7 mouse cellular contexts compared by ENCODE assay signal in the genomic region with DNA sequence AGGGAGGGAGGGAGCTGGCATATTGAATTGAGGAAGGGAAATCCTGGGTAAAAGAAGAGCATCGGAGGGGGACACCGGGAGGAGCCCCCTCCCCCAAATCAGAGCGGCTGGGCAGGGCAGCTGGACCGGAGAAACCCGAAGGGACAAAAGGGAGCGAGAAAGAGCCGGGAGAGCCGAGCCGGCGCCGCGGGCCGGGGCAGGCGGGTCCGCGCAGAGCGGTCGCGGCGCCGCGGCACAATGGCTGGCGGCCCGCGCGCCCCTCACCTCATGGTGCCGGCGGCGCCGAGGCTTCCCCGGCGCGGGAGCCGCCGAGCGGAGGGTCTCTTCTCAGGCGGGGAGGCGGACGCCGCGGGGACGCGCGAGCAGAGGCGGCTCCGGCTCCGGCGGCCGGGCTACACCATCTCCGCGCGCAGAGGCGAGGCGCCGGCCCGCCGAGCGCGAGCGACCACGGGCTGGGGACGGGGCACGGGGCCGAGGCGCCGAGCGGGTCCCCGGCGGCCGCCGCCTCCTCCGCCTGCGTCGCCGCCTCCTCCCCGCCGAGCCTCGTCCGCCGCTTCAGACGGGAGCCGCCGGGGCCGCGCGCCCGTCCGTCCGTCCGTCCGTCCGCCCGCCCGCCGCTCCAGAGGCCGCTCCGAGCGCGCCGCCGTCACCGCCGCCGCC. TPM values are rescaled to one million over a fixed set of nuclear protein-coding genes. Genes with fewer than 3 reads are reported as not detected.
DNase-seq lines count a peak whose midpoint lies in the region; ATAC-seq and TF ChIP-seq lines count a peak whose summit lies in the region.

No protein-coding gene starts in this region.

- no peak overlapping the region for H3K27ac ChIP-seq in bone marrow macrophage, adult 2 months (ENCODE audit: insufficient read depth, low read depth, low read length)
- peak overlapping the region; percentile 39; the same call in 1 of the 2 replicates for H3K27ac ChIP-seq in embryonic fibroblast, embryonic 13.5 days (ENCODE audit: insufficient read depth, low read length)
- H3K27ac ChIP-seq in hindbrain, postnatal 0 days = peak overlapping the region; percentile 97
- H3K27ac ChIP-seq in midbrain, embryonic 10.5 days (replicated peaks) = peak overlapping the region; percentile 99

- peak; percentile 22 to 26 for DNase-seq in layer of hippocampus, postnatal 36 days
- no peak for DNase-seq in layer of hippocampus, adult 9-11 months
- DNase-seq in hindbrain, postnatal 0 days (ENCODE audit: low spot score) = peak; percentile 68
- DNase-seq in midbrain, embryonic 10.5 days (ENCODE audit: low spot score) = peak; percentile 72
- DNase-seq in thymus, postnatal 0 days (ENCODE audit: low spot score) = peak; percentile 24

- H3K27me3 ChIP-seq in hindbrain, postnatal 0 days (ENCODE audit: insufficient read depth, low read length) = no peaks in the 10 kb centered on the region
- peaks cover 7% of the 10 kb centered on the region; the same call in 1 of the 2 replicates for H3K27me3 ChIP-seq in midbrain, embryonic 10.5 days (ENCODE audit: low read depth, poor library complexity, severe bottlenecking)

- 2% methylated on average over 32 of the region's 104 CpGs for WGBS in hindbrain, postnatal 0 days
- 3% methylated on average over 79 of the region's 104 CpGs for WGBS in midbrain, embryonic 10.5 days

- no peaks in the 10 kb centered on the region for H3K9me3 ChIP-seq in hindbrain, postnatal 0 days (ENCODE audit: low read length)
- H3K9me3 ChIP-seq in midbrain, embryonic 10.5 days (replicated peaks) = no peaks in the 10 kb centered on the region

- H3K4me1 ChIP-seq in bone marrow macrophage, adult 2 months (ENCODE audit: control insufficient read depth, insufficient read depth, low read length) = no peaks in the 10 kb centered on the region
- H3K4me1 ChIP-seq in embryonic fibroblast, embryonic 13.5 days (ENCODE audit: control insufficient read depth, insufficient read depth, low read length) = peaks cover 9% of the 10 kb centered on the region; the same call in 1 of the 2 replicates
- H3K4me1 ChIP-seq in hindbrain, postnatal 0 days (ENCODE audit: insufficient read depth, low read length) = peaks cover 7% of the 10 kb centered on the region
- peaks cover 28% of the 10 kb centered on the region for H3K4me1 ChIP-seq in midbrain, embryonic 10.5 days

- H3K36me3 ChIP-seq in hindbrain, postnatal 0 days (ENCODE audit: insufficient read depth, low read length) = no peaks in the 10 kb centered on the region
- H3K36me3 ChIP-seq in midbrain, embryonic 10.5 days = peaks cover 24% of the 10 kb centered on the region

- H3K4me3 ChIP-seq in bone marrow macrophage, adult 2 months (ENCODE audit: insufficient read depth, low read length) = peak overlapping the region; percentile 54
- peak overlapping the region; percentile 79 for H3K4me3 ChIP-seq in embryonic fibroblast, embryonic 13.5 days (ENCODE audit: insufficient read depth, low read length)
- peak overlapping the region; percentile 98 for H3K4me3 ChIP-seq in hindbrain, postnatal 0 days (ENCODE audit: low read length)
- H3K4me3 ChIP-seq in midbrain, embryonic 10.5 days = peak overlapping the region; percentile 87

- H3K9ac ChIP-seq in hindbrain, postnatal 0 days (replicated peaks; ENCODE audit: low read length) = peak overlapping the region; percentile 97

- peak overlapping the region; percentile 72 for H3K4me2 ChIP-seq in hindbrain, postnatal 0 days (ENCODE audit: low read depth, low read length)

- no peak for TF ChIP-seq CTCF in bone marrow macrophage, adult 2 months (IDR thresholded peaks at IDR 0.05; ENCODE audit: low read depth, low read length)
- TF ChIP-seq CTCF in embryonic fibroblast, embryonic 13.5 days (IDR thresholded peaks at IDR 0.05; ENCODE audit: borderline replicate concordance, insufficient read depth, low read length) = no peak
- TF ChIP-seq CTCF in hindbrain, postnatal 0 days (IDR thresholded peaks at IDR 0.05; ENCODE audit: low read depth) = no peak

- ATAC-seq in hindbrain, postnatal 0 days = peak; percentile 67

- TF ChIP-seq POLR2A in bone marrow macrophage, adult 2 months (IDR thresholded peaks at IDR 0.05; ENCODE audit: borderline replicate concordance, low read depth, low read length) = no peak
- no peak for TF ChIP-seq POLR2A in embryonic fibroblast, embryonic 13.5 days (IDR thresholded peaks at IDR 0.05; ENCODE audit: low read depth, low read length)

RNA-seq across cellular contexts. Expression of a gene that starts 0.4 kb away (rescaled TPM):
- 100 to 1,000 TPM; 170 to 200 TPM for total RNA-seq in layer of hippocampus, postnatal 36 days (2021)
- polyA plus RNA-seq in bone marrow macrophage, adult 2 months (2012; ENCODE audit: insufficient read depth, insufficient read length, missing spikeins) = 3.5 and 4.0 TPM in 2 replicates
- 126 and 157 TPM in 2 replicates for polyA plus RNA-seq in embryonic fibroblast, embryonic 13.5 days (2011; ENCODE audit: insufficient read length, low read depth, missing spikeins)
- 65.6 and 73.2 TPM in 2 replicates for total RNA-seq in hindbrain, postnatal 0 days (2014; rRNA removed)
- polyA plus RNA-seq in hindbrain, postnatal 0 days (2015; fragmentation: Nextera tagmentation; extraction: Ambion mirVana) = 20.7 and 23.3 TPM in 2 replicates
- polyA plus RNA-seq in midbrain, embryonic 10.5 days (2016; fragmentation: Nextera tagmentation; extraction: Ambion mirVana) = 23.2 and 26.9 TPM in 2 replicates
- 3.9 and 4.8 TPM in 2 replicates for polyA plus RNA-seq in thymus, postnatal 0 days (2015; fragmentation: Nextera tagmentation; extraction: Ambion mirVana)
